Mouse (Mus musculus): ENCODE measurements at regions not wholly inside any gene's neighbourhood (a gene's known extent, or its start where the extent isn't known, plus 50 kb on each side); places are given as distances from the start of the nearest gene placed in this dataset.

DNA sequence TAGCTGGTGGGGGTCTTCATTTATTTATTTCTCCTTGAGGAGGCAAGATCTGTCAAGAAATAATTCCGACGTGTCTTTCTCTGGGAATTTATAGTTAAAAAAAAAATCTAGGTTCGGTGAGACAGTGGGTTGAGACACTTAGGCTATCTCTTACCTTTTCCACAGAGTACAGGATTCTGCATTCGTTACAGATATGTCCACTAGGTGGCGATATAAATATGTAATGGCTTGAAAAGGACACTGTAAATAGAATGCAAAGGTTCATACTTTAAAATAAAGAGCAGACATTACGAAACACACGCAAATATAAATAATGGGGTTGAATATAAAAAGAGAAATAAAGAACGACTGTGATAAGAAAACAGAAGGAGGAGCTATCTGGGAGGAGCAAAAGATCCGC is 517.5 kb downstream of the Cps1 start:
- no peak overlapping the region for H3K4me3 ChIP-seq
- H3K9ac ChIP-seq (replicated peaks), result no peak overlapping the region
- peaks cover 5% of the 10 kb centered on the region; the same call in 1 of the 2 replicates for H3K4me1 ChIP-seq
- no peak overlapping the region for H3K4me2 ChIP-seq (replicated peaks)
- no peak overlapping the region for H3K27ac ChIP-seq (replicated peaks)
- H3K9me3 ChIP-seq, result no peaks in the 10 kb centered on the region
- H3K27me3 ChIP-seq, result no peaks in the 10 kb centered on the region
- 23% methylated on average over 9 of the region's 9 CpGs for WGBS
- ATAC-seq (replicated peaks), result peak; percentile 94
- no peaks in the 10 kb centered on the region for H3K36me3 ChIP-seq

DNA sequence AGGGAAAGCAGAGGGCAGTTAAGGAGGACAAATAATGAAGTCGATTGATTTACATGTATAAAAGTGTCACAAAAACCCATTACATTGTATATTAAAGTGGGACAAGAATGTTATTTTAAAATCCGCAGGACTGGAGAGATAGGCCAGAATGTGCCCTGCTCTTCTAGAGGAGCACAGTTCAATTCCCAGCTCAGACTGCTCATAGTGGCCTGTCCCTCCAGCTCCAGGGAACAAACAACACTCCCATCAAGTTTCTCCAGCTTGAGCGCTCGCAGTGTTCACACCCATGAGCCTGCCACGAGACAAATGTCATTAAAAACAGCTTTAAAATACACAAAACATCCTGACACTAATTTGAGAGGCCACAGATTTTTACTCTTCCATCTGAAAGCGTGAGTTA is 517.9 kb downstream of the Cps1 start:
- peak; percentile 68 for ATAC-seq (replicated peaks)
- H3K27ac ChIP-seq (replicated peaks), result no peak overlapping the region
- no peak overlapping the region for H3K4me2 ChIP-seq (replicated peaks)
- WGBS, result 44% methylated on average over 6 of the region's 6 CpGs
- H3K36me3 ChIP-seq, result no peaks in the 10 kb centered on the region
- no peak overlapping the region for H3K9ac ChIP-seq (replicated peaks)
- H3K27me3 ChIP-seq, result no peaks in the 10 kb centered on the region
- H3K9me3 ChIP-seq, result no peaks in the 10 kb centered on the region
- no peak overlapping the region for H3K4me3 ChIP-seq
- H3K4me1 ChIP-seq, result peaks cover 5% of the 10 kb centered on the region; the same call in 1 of the 2 replicates

GRCm38 (mm10) chr1:67643627-67644026 is 520.8 kb downstream of the Cps1 start:
- Histone ChIP-seq H3K9me3 (no peaks in the 10 kb centered on the region), H3K4me1 (peaks cover 5% of the 10 kb centered on the region; the same call in 1 of the 2 replicates), H3K4me3 (no peak overlapping the region), H3K9ac (replicated peaks) (no peak overlapping the region), H3K4me2 (replicated peaks) (no peak overlapping the region), H3K27me3 (no peaks in the 10 kb centered on the region), H3K36me3 (no peaks in the 10 kb centered on the region), H3K27ac (replicated peaks) (no peak overlapping the region)
- no peak for ATAC-seq (replicated peaks)
- 60% methylated on average over 4 of the region's 4 CpGs for whole genome bisulfite sequencing

Measured in forebrain, embryonic 15.5 days (tissue).